Mouse (Mus musculus) heart, adult 2 months (tissue): ENCODE data around the gene Fbxo33. TPM values are rescaled to one million over a fixed set of nuclear protein-coding genes. Genes with fewer than 3 reads are reported as not detected.

Experiments used
- DNase-seq, 2 experiments: peaks; one replicate each; pipeline ENCODE4 v3.0.0; 2021
- H3K27ac ChIP-seq: fragments of 200-600 bp; 2 replicates; pipeline ENCODE4 v1.8.1; 2022
- H3K27me3 ChIP-seq: fragments of 200-500 bp; 2 replicates; pipeline ENCODE4 v1.6.1; 2012; ENCODE audit warnings: mild to moderate bottlenecking, low read length, inconsistent platforms, mixed read lengths; ENCODE audit not compliant: control insufficient read depth, insufficient read depth
- H3K36me3 ChIP-seq: fragments of 200-500 bp; 2 replicates; pipeline ENCODE4 v1.6.1; 2012; ENCODE audit warnings: low read length, inconsistent platforms; ENCODE audit not compliant: control insufficient read depth, insufficient read depth
- H3K4me1 ChIP-seq: fragments of 200-500 bp; 2 replicates; pipeline ENCODE4 v1.6.1; 2011; ENCODE audit warnings: low read length; ENCODE audit not compliant: control insufficient read depth, insufficient read depth
- H3K4me3 ChIP-seq: fragments of 200-600 bp; 2 replicates; pipeline ENCODE4 v1.8.1; 2022
- H3K79me2 ChIP-seq: fragments of 200-500 bp; replicated peaks from 2 replicates; pipeline ENCODE4 v1.6.1; 2012; ENCODE audit warnings: mild to moderate bottlenecking, inconsistent platforms, low read length, moderate library complexity, mixed read lengths; ENCODE audit not compliant: control insufficient read depth, insufficient read depth
- H3K9ac ChIP-seq: fragments of 200-500 bp; 2 replicates; pipeline ENCODE4 v1.6.1; 2012; ENCODE audit warnings: low read depth, mild to moderate bottlenecking, control low read depth, inconsistent platforms, low read length, mixed read lengths
- CTCF ChIP-seq: fragments of 200-600 bp; IDR thresholded peaks from 2 replicates; pipeline ENCODE4 v1.8.1; 2022; ENCODE audit warnings: antibody characterized with exemption, mild to moderate bottlenecking, moderate library complexity
- EP300 ChIP-seq: fragments of 200-500 bp; IDR thresholded peaks from 2 replicates; pipeline ENCODE4 v1.6.1; 2011; ENCODE audit warnings: low read depth, low read length, control low read depth; ENCODE audit not compliant: insufficient read depth
- POLR2A ChIP-seq: fragments of 200-500 bp; IDR thresholded peaks from 2 replicates; pipeline ENCODE4 v1.6.1; 2011; ENCODE audit warnings: mild to moderate bottlenecking, low read depth, low read length, control low read depth; ENCODE audit not compliant: insufficient read depth
- whole genome bisulfite sequencing: fragments of 180-500 bp; shearing (Covaris S2); methylation state at CpG from one replicate; pipeline ENCODE4 v1.1.7; 2018; 5-methylcytosine and 5-hydroxymethylcytosine counted together
- intact Hi-C: fragments of 180-260 bp; cut with DNase I; formaldehyde crosslinking; loops from one replicate; pipeline ENCODE4 v1.15.1; 2025
- microRNA-seq, 2 experiments: library from miRNA; unstranded; fragments of <30 nt; microRNA quantifications; one replicate each; pipeline ENCODE4 v1.2.0; 2021
- polyA plus RNA-seq: library from polyadenylated mRNA; depleted of rRNA; stranded (reverse); fragments of >200 nt; gene quantifications from 2 replicates; pipeline ENCODE4 v1.2.3, GENCODE M21; 2012; rRNA removed
- total RNA-seq, 2 experiments: library from RNA; stranded (reverse); gene quantifications; 2 replicates each; pipeline ENCODE4 v1.2.3; 2021

Fbxo33 gene
- total and polyA plus RNA-seq, 3 experiments, result 3.3 to 10.2 (median 6.4) TPM

DNA sequence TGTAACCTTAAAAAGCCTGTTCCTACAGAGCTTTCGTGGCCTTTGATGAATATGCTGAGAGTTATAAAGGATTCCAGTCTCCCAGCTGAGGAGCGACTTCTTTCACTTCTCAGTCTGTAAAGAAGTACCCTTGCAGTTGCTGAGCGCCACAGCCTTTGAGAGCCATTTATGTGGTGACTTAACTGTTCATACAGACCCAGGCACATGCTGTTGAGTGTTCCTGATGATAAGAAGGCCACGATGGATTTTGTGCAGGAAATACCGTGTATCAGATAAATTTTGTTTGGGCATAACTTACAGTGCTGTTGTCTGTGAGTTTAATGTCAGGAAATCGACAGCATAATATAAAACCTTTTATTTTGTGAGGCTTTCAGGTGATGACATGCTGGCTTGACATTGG is 55.0 kb downstream of the Fbxo33 start:
- WGBS, result 70% methylated on average over 6 of the region's 6 CpGs
- Histone ChIP-seq H3K36me3 (peaks cover 5% of the 10 kb centered on the region), H3K9ac (no peak overlapping the region), H3K4me3 (no peak overlapping the region), H3K4me1 (no peaks in the 10 kb centered on the region; the same call in 1 of the 2 replicates), H3K27ac (no peak overlapping the region), H3K79me2 (peaks cover 2% of the 10 kb centered on the region; the same call in 1 of the 2 replicates), H3K27me3 (no peaks in the 10 kb centered on the region)
- DNase-seq, result no peak
- TF ChIP-seq CTCF (no peak), EP300 (no peak), POLR2A (no peak)
- intact Hi-C loops, result no loop called here

DNA sequence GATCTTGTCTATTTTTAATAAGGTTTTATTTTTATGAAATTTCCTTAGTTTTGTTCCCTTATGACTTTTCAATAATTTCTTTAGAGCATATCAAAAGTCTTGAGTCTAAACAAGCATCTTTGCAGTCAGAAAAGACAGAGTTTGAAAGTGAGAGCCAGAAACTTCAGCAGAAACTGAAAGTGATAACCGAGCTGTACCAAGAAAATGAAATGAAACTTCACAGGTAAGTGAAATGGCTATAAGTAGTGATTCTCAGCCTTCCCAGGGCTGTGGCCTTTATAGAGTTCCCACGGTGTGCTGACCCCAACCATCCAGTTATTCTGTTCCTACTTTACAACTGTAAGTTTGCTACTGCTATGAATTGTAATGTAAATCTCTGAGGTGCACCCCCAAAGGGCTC is 56.7 kb downstream of the Fbxo33 start:
- WGBS, result 94% methylated on average over 2 of the region's 2 CpGs
- Histone ChIP-seq H3K4me3 (no peak overlapping the region), H3K9ac (no peak overlapping the region), H3K4me1 (no peaks in the 10 kb centered on the region; the same call in 1 of the 2 replicates), H3K27me3 (no peaks in the 10 kb centered on the region), H3K36me3 (peaks cover 6% of the 10 kb centered on the region), H3K79me2 (peaks cover 2% of the 10 kb centered on the region), H3K27ac (no peak overlapping the region)
- no peak for DNase-seq
- intact Hi-C loops, result no loop called here
- TF ChIP-seq EP300 (no peak), POLR2A (no peak), CTCF (no peak)

GRCm38 (mm10) chr12:59161091-59161490 is 58.4 kb downstream of the Fbxo33 start:
- intact Hi-C loops, result no loop called here
- no peak for DNase-seq
- Histone ChIP-seq H3K36me3 (peaks cover 6% of the 10 kb centered on the region), H3K9ac (no peak overlapping the region), H3K4me1 (no peaks in the 10 kb centered on the region; the same call in 1 of the 2 replicates), H3K4me3 (no peak overlapping the region), H3K27me3 (no peaks in the 10 kb centered on the region), H3K79me2 (no peaks in the 10 kb centered on the region; the same call in 1 of the 2 replicates), H3K27ac (no peak overlapping the region)
- 64% methylated on average over 2 of the region's 2 CpGs for WGBS
- no peak for TF ChIP-seq POLR2A
- TF ChIP-seq EP300, result no peak
- TF ChIP-seq CTCF, result no peak

Small RNAs within 50 kb of the gene (microRNA-seq; reads per million reads assigned to microRNA genes)
- gene Gm27284, result 0 reads per million in 2 experiments

Other genes starting within 250 kb of the Fbxo33 start
- gene Sec23a, start 207.7 kb downstream of the Fbxo33 start, total RNA-seq, result 10 to 100 TPM; 39.5 to 42.5 TPM
- gene Sec23a, start 207.7 kb downstream of the Fbxo33 start, polyA plus RNA-seq, result 19.0 and 42.1 TPM in 2 replicates
- 1 to 10 TPM; 5.3 to 5.7 TPM for gene Gemin2, start 206.3 kb downstream of the Fbxo33 start, total RNA-seq
- gene Gemin2, start 206.3 kb downstream of the Fbxo33 start, polyA plus RNA-seq, result 2.9 and 5.4 TPM in 2 replicates
- gene Trappc6b, start 158.3 kb downstream of the Fbxo33 start, total RNA-seq, result 10 to 100 TPM; 70.8 to 86.0 TPM
- gene Trappc6b, start 158.3 kb downstream of the Fbxo33 start, polyA plus RNA-seq, result 46.8 and 57.7 TPM in 2 replicates
- gene Pnn, start 152.8 kb downstream of the Fbxo33 start, total RNA-seq, result 10 to 100 TPM; 22.5 to 27.0 TPM
- 7.6 and 10.7 TPM in 2 replicates for gene Pnn, start 152.8 kb downstream of the Fbxo33 start, polyA plus RNA-seq
- 100 to 1,000 TPM in 1 of 2 experiments, 10 to 100 TPM in 1; 90.9 to 106 TPM for gene Mia2, start 123.9 kb downstream of the Fbxo33 start, total RNA-seq
- gene Mia2, start 123.9 kb downstream of the Fbxo33 start, polyA plus RNA-seq, result 31.8 and 46.7 TPM in 2 replicates